Mouse (Mus musculus): ENCODE measurements at regions not wholly inside any gene's neighbourhood (a gene's known extent, or its start where the extent isn't known, plus 50 kb on each side); places are given as distances from the start of the nearest gene placed in this dataset. TPM values are rescaled to one million over a fixed set of nuclear protein-coding genes. Genes with fewer than 3 reads are reported as not detected.

DNA sequence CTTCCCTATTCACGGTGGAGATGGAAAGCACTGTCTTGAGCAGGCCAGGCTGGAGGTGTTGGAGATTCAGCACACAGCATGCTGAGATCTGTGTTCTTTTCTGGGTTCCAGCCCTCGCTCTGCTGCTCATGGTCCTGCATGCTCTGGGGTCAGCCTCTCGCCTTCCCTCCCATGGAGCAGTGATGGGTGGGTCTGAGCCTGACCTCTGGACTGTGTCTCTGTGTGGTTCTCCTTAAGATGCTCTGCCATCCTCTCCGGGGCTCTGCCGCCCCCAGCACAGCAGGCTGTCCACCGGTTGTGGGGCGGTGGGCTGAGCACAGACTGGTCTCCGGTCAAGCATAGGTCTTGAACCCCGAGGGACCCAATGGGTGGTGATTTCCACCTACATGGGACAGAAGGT lies 57.7 kb upstream of the Lemd2 start:
- 91% methylated on average over 8 of the region's 9 CpGs for WGBS
- Histone ChIP-seq H3K36me3 (ENCODE audit: control insufficient read depth, insufficient read depth, low read length) (no peaks in the 10 kb centered on the region), H3K9ac (ENCODE audit: low read depth, low read length) (no peak overlapping the region), H3K27me3 (replicated peaks; ENCODE audit: control insufficient read depth, insufficient read depth, low read length) (no peaks in the 10 kb centered on the region), H3K27ac (replicated peaks; ENCODE audit: low read depth, low read length) (no peak overlapping the region), H3K9me3 (ENCODE audit: control insufficient read depth, low read length) (no peaks in the 10 kb centered on the region), H3K4me1 (ENCODE audit: control insufficient read depth, insufficient read depth, low read length) (no peaks in the 10 kb centered on the region), H3K4me2 (ENCODE audit: low read depth, low read length) (no peak overlapping the region), H3K4me3 (ENCODE audit: low read depth, low read length) (no peak overlapping the region)
- no peak for DNase-seq (ENCODE audit: low spot score)
- ATAC-seq (ENCODE audit: low read depth), result no peak

DNA sequence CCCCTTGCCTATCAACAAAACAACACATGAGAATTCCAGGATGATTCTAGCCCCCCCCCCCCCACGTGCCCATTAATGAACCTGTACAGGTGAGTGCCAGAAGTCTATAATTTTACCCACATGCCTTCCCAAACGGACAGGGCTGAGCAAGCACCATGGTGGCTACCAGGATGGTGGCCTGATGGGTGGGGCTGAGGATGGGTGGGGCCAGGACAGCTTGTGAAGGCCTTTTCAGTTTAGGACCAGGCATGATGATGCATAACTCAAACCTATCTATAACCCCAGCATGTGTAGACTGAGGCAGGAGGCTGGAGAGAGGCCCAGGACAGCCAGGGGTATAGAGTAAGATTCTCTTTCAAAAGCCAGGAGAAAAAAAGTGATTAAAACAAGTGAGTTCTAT lies 57.0 kb upstream of the Lemd2 start:
- ATAC-seq (ENCODE audit: low read depth), result no peak
- no peak overlapping the region for H3K9ac ChIP-seq (ENCODE audit: low read depth, low read length)
- no peaks in the 10 kb centered on the region for H3K4me1 ChIP-seq (ENCODE audit: control insufficient read depth, insufficient read depth, low read length)
- H3K9me3 ChIP-seq (ENCODE audit: control insufficient read depth, low read length), result no peaks in the 10 kb centered on the region
- H3K4me2 ChIP-seq (ENCODE audit: low read depth, low read length), result no peak overlapping the region
- H3K27me3 ChIP-seq (replicated peaks; ENCODE audit: control insufficient read depth, insufficient read depth, low read length), result no peaks in the 10 kb centered on the region
- WGBS, result 56% methylated on average over 2 of the region's 2 CpGs
- no peaks in the 10 kb centered on the region for H3K36me3 ChIP-seq (ENCODE audit: control insufficient read depth, insufficient read depth, low read length)
- no peak overlapping the region for H3K27ac ChIP-seq (replicated peaks; ENCODE audit: low read depth, low read length)
- no peak for DNase-seq (ENCODE audit: low spot score)
- no peak overlapping the region for H3K4me3 ChIP-seq (ENCODE audit: low read depth, low read length)

DNA sequence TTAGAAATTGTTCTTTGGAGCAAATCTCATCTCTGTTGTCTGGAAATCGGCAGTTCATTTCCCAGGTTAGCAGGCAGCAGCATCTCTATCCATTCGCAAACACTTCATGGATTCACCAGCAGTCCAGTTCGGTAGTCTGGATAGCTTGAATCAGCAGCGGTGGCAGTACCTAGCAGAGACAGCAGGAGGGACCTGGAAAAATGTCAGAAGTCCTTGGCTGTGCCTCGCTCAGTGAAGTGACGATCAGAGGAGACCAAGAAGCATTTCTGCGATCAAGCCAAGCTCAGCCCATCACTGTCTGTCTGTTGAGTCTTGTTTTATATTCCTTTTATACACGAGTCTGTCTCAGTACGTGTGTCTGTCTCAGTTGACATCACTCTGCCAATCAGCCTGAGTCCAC lies 55.8 kb upstream of the Lemd2 start:
- DNase-seq (ENCODE audit: low spot score) (no peak), ATAC-seq (ENCODE audit: low read depth) (no peak)
- Histone ChIP-seq H3K4me2 (ENCODE audit: low read depth, low read length) (no peak overlapping the region), H3K27me3 (replicated peaks; ENCODE audit: control insufficient read depth, insufficient read depth, low read length) (no peaks in the 10 kb centered on the region), H3K9ac (ENCODE audit: low read depth, low read length) (no peak overlapping the region), H3K27ac (replicated peaks; ENCODE audit: low read depth, low read length) (no peak overlapping the region), H3K4me1 (ENCODE audit: control insufficient read depth, insufficient read depth, low read length) (no peaks in the 10 kb centered on the region), H3K9me3 (ENCODE audit: control insufficient read depth, low read length) (no peaks in the 10 kb centered on the region), H3K36me3 (ENCODE audit: control insufficient read depth, insufficient read depth, low read length) (no peaks in the 10 kb centered on the region), H3K4me3 (ENCODE audit: low read depth, low read length) (no peak overlapping the region)
- 87% methylated on average over 9 of the region's 9 CpGs for WGBS

DNA sequence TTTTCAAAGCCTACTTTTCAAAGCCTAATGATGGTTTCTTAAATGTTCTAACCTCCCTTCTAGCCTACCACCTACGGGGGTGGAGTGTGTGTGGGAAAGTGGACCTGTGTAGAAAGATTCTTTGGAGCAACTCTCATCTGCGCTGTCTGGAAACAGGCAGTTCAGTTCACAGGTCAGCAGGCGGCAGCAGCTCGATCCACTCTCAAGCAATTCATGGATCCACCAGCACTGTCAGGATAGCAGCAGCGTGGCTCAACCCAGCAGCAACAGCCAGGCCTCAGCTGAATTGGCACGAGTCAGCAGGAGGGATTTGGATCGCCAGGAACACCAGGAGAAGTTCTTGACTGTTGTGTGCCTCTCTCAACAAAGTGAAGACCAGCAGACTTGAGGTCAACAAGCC lies 53.1 kb upstream of the Lemd2 start:
- H3K4me1 ChIP-seq (ENCODE audit: control insufficient read depth, insufficient read depth, low read length), result no peaks in the 10 kb centered on the region
- DNase-seq (ENCODE audit: low spot score), result peak; percentile 32
- ATAC-seq (ENCODE audit: low read depth), result 0 out of 2 replicates have a peak, but pooled peaks have one; percentile 53
- no peak overlapping the region for H3K27ac ChIP-seq (replicated peaks; ENCODE audit: low read depth, low read length)
- no peaks in the 10 kb centered on the region for H3K9me3 ChIP-seq (ENCODE audit: control insufficient read depth, low read length)
- H3K4me2 ChIP-seq (ENCODE audit: low read depth, low read length), result no peak overlapping the region
- no peaks in the 10 kb centered on the region for H3K36me3 ChIP-seq (ENCODE audit: control insufficient read depth, insufficient read depth, low read length)
- H3K9ac ChIP-seq (ENCODE audit: low read depth, low read length), result no peak overlapping the region
- 37% methylated on average over 7 of the region's 7 CpGs for WGBS
- H3K27me3 ChIP-seq (replicated peaks; ENCODE audit: control insufficient read depth, insufficient read depth, low read length), result no peaks in the 10 kb centered on the region
- no peak overlapping the region for H3K4me3 ChIP-seq (ENCODE audit: low read depth, low read length)

DNA sequence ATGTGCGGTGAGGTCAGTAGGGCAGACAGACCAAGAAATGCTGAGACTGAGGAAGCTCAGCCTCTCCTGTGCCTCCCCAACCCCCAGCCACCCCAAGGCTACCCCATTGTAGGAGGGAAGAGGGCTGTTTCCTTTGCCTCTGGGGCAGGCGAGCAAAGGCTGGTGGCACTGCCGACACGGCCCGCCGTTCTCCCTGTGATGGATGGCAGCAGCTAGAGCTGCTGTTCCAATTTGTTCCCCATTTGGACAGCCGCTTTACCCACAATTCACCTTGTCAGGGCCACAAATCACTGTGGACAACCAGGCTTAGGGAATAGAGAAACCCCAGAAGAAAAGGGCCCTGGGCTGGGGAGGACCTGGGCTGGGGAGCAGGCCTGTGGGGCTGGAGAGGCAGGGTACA lies 51.5 kb upstream of the Lemd2 start:
- Histone ChIP-seq H3K9ac (ENCODE audit: low read depth, low read length) (no peak overlapping the region), H3K4me1 (ENCODE audit: control insufficient read depth, insufficient read depth, low read length) (no peaks in the 10 kb centered on the region), H3K9me3 (ENCODE audit: control insufficient read depth, low read length) (no peaks in the 10 kb centered on the region), H3K27me3 (replicated peaks; ENCODE audit: control insufficient read depth, insufficient read depth, low read length) (no peaks in the 10 kb centered on the region), H3K4me3 (ENCODE audit: low read depth, low read length) (no peak overlapping the region), H3K4me2 (ENCODE audit: low read depth, low read length) (no peak overlapping the region), H3K36me3 (ENCODE audit: control insufficient read depth, insufficient read depth, low read length) (no peaks in the 10 kb centered on the region), H3K27ac (replicated peaks; ENCODE audit: low read depth, low read length) (no peak overlapping the region)
- WGBS, result 65% methylated on average over 7 of the region's 7 CpGs
- no peak for DNase-seq (ENCODE audit: low spot score)
- no peak for ATAC-seq (ENCODE audit: low read depth)

Small RNAs in the stretch of these regions (microRNA-seq; reads per million reads assigned to microRNA genes)
- gene Mir7214 (ENCODE audit: borderline number of aligned reads) (not detected), gene Mir7216 (ENCODE audit: borderline number of aligned reads) (not detected), gene Mir7217 (ENCODE audit: borderline number of aligned reads) (not detected), gene Mir7218 (ENCODE audit: borderline number of aligned reads) (not detected)

All from embryonic facial prominence, embryonic 14.5 days (tissue).